Mouse (Mus musculus): Measurements from ENCODE around the gene Ankra2. TPM values are rescaled to one million over a fixed set of nuclear protein-coding genes. Genes with fewer than 3 reads are reported as not detected.

Ankra2 gene
- total RNA-seq, 2 experiments from 2014 or later: 20.9 to 25.2 TPM

- ATAC-seq (ENCODE audit: poor library complexity, severe bottlenecking): no peak
These were observed 28.8 kb downstream of the Ankra2 start for GRCm38 (mm10) chr13:98291712-98292111.

GRCm38 (mm10) chr13:98296072-98296471 is 33.2 kb downstream of the Ankra2 start:
- no peak for ATAC-seq (ENCODE audit: poor library complexity, severe bottlenecking)

- ATAC-seq (ENCODE audit: poor library complexity, severe bottlenecking): no peak
These were observed 35.1 kb downstream of the Ankra2 start for GRCm38 (mm10) chr13:98297883-98298482.

- peak; percentile 92 for ATAC-seq (ENCODE audit: poor library complexity, severe bottlenecking)
These were observed 36.2 kb downstream of the Ankra2 start for GRCm38 (mm10) chr13:98298833-98299758.

DNA sequence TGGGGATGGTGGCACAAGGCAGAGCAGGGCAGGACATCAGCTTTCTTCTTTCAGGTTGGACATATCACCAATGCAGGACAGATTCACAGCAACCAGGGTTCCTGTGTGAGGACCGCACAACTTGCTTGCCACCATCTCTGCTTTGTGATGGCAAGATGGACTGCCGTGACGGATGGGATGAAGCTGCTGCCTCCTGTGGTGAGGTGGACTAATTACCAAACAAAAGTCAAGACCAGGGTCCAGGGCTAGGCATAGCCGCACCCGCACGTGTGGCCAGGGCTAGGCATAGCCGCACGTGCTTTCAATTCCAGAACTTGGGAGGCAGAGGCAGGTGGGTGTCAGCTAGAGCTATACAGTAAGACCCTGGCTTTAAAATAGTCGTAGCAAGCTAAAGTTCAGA is 42.4 kb downstream of the Ankra2 start:
- no peak for ATAC-seq (ENCODE audit: poor library complexity, severe bottlenecking)

DNA sequence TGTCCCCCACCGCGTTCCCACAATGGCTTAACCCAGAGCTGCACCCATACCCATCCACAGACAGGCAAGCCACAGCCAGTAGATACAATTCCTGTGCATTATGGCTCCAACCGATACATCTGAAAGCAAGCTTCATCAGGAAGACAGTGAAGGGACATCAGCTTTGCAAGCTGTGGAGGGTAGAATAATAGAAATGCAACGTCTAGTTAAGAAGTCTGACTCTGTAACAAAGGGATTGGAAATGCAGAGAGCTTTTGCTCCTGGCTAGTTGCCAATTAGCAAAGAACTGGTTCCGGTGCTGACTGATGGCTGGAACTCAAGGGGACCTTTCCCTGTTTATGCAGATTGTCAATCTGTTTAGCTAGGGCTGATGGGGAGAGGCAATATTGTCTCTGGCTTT is 43.5 kb downstream of the Ankra2 start:
- ATAC-seq (ENCODE audit: poor library complexity, severe bottlenecking): no peak

DNA sequence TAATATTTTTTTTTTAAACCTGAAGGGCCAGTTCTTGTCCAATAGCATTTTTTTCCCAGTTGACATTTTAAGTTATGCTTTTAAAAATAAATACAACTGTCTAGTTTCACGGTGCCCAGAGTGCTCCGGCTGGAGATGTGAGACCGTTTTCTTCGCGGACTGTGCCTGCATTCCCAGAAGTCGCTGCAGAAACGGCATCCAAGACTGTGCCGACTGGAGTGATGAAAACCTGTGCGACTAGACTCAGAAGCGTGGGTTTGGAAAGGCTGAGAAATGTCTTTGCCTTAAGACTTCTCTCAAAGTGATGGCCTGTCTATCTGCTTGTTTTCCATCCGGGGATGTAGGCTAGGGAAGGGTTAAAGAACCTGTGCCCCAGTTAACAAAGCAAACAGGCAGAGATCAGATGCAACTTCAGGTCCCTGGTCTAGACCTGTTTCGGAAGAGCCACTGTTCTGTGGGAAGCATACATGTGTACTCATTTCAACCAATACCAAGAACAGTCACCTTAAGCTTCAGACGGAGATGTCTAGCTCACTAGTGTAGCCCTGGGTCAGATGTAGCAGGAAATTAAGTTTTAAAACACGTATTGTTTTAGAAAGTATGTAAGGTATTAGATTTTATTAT is 44.1 kb downstream of the Ankra2 start:
- ATAC-seq (ENCODE audit: poor library complexity, severe bottlenecking): no peak

GRCm38 (mm10) chr13:98308004-98308403 is 45.1 kb downstream of the Ankra2 start:
- no peak for ATAC-seq (ENCODE audit: poor library complexity, severe bottlenecking)

DNA sequence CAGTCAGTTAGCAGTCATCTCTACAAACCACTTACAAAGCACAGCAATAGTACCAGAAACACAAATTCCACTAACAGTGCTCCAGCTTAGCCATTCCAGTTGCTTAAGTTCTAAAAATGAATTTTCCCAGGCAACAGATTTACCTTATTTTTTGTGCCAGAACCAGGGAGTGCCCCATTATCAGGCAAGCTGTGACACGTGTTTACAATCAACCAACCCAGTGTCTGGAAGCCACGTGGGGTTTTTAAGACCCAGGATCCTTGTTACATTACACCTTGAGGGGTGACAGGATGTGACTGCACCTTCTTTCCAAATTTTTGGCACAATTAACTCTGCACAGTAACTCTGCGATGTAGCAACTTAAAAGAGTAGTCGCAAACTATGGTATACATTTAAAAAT is 45.9 kb downstream of the Ankra2 start:
- no peak for ATAC-seq (ENCODE audit: poor library complexity, severe bottlenecking)

- ATAC-seq (ENCODE audit: poor library complexity, severe bottlenecking): no peak
These were observed 48.7 kb downstream of the Ankra2 start for GRCm38 (mm10) chr13:98311597-98311996.

GRCm38 (mm10) chr13:98313631-98314030 is 50.8 kb downstream of the Ankra2 start:
- no peak for ATAC-seq (ENCODE audit: poor library complexity, severe bottlenecking)

DNA sequence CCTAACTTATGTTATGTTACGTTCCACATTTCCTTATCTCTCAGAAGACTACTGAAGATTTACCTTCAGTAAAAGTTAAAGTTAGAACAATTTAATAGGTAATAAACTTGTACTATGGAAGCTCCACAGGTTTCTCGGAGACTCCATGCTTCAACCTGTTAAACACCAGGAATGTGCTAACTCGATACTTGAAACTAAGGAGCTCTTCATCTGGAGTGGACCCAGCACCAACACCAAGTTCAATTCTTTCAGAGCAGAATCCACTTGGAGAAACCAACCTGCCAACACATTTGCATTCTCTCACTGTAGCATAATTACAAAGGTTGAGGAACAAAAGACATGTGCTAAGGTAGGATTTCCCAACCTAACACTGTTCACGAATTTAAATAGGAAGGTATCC is 52.2 kb downstream of the Ankra2 start:
- ATAC-seq (ENCODE audit: poor library complexity, severe bottlenecking): no peak

DNA sequence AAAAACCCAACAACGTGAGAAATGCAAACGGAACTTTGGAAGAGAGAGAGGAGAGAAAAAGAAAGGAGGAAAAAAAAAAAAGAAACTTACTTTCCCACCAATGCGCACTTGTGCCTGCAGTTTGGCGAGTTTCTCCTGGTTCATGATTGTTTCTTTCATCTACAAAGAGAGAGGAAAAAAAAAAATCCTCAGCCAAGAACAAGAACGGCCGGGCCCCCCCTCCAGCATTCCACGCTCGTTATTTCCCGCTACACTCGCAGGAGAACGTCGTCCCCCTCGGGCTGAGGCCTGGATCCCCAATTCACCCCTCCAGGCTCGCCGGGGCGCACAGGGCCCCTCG is 53.2 kb downstream of the Ankra2 start:
- ATAC-seq (ENCODE audit: poor library complexity, severe bottlenecking): no peak

- peak; percentile 96 for ATAC-seq (ENCODE audit: poor library complexity, severe bottlenecking)
These were observed 53.8 kb downstream of the Ankra2 start, which contains the start of gene Btf3 for GRCm38 (mm10) chr13:98316480-98317245. Btf3 (minus strand) TSS chr13:98317006.

- peak; percentile 13 for ATAC-seq (ENCODE audit: poor library complexity, severe bottlenecking)
These were observed 54.4 kb downstream of the Ankra2 start for GRCm38 (mm10) chr13:98317246-98317677.

DNA sequence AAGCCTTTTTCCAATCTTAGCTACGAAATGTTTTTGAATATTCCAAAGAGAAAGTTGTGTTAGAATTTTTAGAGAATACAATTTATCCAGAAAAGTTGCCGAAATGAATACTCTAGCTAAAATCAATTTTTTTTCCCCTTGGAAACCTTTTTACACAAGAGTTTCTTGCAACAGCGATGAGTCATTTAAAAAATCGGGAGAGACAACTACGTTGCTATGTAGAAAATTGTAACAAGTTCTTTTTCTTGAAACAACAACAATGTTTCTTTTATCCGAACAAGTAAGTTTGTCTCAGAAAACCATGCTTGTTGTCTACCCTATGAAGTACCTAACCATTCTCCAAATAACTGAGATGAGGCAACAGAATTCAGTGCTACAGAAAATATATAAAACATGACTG is 55.0 kb downstream of the Ankra2 start:
- no peak for ATAC-seq (ENCODE audit: poor library complexity, severe bottlenecking)

Other genes starting within 250 kb of the Ankra2 start
- 0.25 TPM in 1 of 2 replicates, not detected in the other for gene Arhgef28, start 56.6 kb upstream of the Ankra2 start, total RNA-seq (2015)
- gene Arhgef28, start 56.6 kb upstream of the Ankra2 start, total RNA-seq (2017): 0.04 and 0.18 TPM in 2 replicates
- 10.9 and 12.1 TPM in 2 replicates for gene Utp15, start within 50 bp of the Ankra2 start, total RNA-seq (2015)
- gene Utp15, start within 50 bp of the Ankra2 start, total RNA-seq (2017): 18.8 and 20.5 TPM in 2 replicates
- not detected in 2 replicates for gene Gm21976, start 16.8 kb downstream of the Ankra2 start, total RNA-seq (2015)
- not detected in 2 replicates for gene Gm21976, start 16.8 kb downstream of the Ankra2 start, total RNA-seq (2017)
- 843 and 873 TPM in 2 replicates for gene Btf3, start 53.9 kb downstream of the Ankra2 start, total RNA-seq (2015)
- gene Btf3, start 53.9 kb downstream of the Ankra2 start, total RNA-seq (2017): 1,331 and 1,501 TPM in 2 replicates
- gene Foxd1, start 91.2 kb downstream of the Ankra2 start, total RNA-seq (2015): not detected in 2 replicates
- not detected in 2 replicates for gene Foxd1, start 91.2 kb downstream of the Ankra2 start, total RNA-seq (2017)
- 7.3 and 8.9 TPM in 2 replicates for gene Gm10320, start 228.9 kb downstream of the Ankra2 start, total RNA-seq (2015)
- 0.65 and 0.66 TPM in 2 replicates for gene Gm10320, start 228.9 kb downstream of the Ankra2 start, total RNA-seq (2017)

Data from megakaryocyte, adult 5-6 weeks (primary cell).